Mouse (Mus musculus) heart, postnatal 25 days (tissue): ENCODE results near the gene Ncapd3. TPM values are rescaled to one million over a fixed set of nuclear protein-coding genes. Genes with fewer than 3 reads are reported as not detected.

Source experiments
- DNase-seq: peaks from one replicate; pipeline ENCODE4 v3.0.0; 2022; ENCODE audit warnings: low spot score
- intact Hi-C: fragments of 180-260 bp; cut with DNase I; formaldehyde crosslinking; loops from one replicate; pipeline ENCODE4 v1.15.1; 2025
- total RNA-seq, 2 experiments: library from RNA; stranded (reverse); gene quantifications; 2 replicates each; pipeline ENCODE4 v1.2.3; 2021

Gene Ncapd3
- 10 to 100 TPM; 11.4 to 12.0 TPM for total RNA-seq

GRCm38 (mm10) chr9:27029828-27030762 is at the start of gene Ncapd3, which contains the start of gene Vps26b:
TSS of gene Ncapd3 (plus strand) at chr9:27030175.
TSS of gene Vps26b (minus strand) at chr9:27030065.
- DNase-seq = peak; percentile 94
- intact Hi-C loops = loop anchor here (2.0 kb wide), 1 partner anchor 31 kb away; the partner anchor contains the start of genes Acad8 and Thyn1

- no peak for DNase-seq
- intact Hi-C loops = no loop called here
Measured at GRCm38 (mm10) chr9:26985090-26985613, 44.8 kb upstream of the Ncapd3 start.

DNA sequence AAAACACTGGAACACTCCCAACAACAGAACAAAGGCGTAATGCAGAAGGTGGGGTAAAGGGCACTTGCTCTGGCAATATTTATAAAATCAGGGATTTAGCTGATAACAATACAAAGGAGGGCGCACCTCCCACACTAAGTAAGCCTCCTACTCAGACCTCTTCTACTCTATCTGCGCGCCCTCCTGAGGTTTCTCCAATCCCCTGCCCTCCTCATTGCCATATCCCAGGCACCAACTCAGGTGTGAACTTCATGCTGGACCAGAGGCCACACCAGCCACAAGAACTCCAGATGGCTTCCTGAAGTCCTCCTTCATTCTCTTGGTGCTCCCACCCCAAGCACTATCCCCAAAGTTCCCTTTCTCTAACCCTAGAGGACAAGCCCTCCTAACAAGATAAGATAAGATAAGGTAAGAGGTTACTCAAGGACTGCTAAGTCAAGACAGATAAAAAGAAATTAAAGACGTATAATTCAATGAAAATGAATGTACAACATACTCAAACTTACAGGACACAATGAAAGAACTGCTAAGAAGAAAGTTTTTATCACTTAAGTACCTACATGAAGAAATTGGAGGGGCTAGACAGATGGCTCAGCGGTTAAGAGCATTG is 44.2 kb upstream of the Ncapd3 start:
- DNase-seq = no peak
- intact Hi-C loops = no loop called here

- intact Hi-C loops = no loop called here
- no peak for DNase-seq
Measured at GRCm38 (mm10) chr9:26990181-26990580, 39.8 kb upstream of the Ncapd3 start.

DNA sequence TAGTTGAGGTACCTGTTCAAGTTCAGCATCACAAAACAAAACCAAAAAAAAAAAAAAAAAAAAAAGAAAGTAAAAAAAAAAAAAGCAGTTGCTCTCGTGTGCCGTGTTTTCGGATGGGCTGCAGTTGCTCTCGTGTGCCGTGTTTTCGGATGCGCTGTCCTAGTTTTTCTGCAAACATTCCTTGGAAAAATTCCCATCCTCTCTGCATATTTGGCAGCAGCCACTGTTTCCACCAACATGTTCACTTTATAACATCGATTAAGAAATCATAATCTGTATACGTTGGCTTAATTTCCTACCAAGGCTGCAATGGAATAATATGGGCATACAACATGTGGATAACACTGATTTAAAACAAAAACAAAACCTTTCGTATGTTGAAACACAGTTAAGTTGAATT is 36.9 kb upstream of the Ncapd3 start:
- no peak for DNase-seq
- intact Hi-C loops = no loop called here

DNA sequence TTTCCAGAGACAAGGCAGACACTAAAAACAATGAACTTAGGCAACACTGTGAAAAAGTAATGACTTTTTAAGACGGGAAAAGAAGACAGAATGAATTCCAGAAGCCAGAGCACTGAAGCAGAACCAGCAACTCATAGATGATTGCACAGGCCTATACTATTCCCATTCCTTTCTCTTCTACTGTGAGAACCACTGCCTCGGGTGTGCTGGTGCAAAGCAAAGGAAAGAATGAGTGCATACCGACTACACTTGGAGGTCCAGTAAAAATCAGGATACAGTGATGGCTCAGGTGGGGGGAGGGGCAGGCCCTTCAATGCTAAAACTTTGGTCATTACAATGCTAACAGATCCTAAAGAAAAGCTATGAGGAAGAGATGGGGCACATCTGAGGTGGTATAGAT is 36.1 kb upstream of the Ncapd3 start:
- intact Hi-C loops = no loop called here
- no peak for DNase-seq

DNA sequence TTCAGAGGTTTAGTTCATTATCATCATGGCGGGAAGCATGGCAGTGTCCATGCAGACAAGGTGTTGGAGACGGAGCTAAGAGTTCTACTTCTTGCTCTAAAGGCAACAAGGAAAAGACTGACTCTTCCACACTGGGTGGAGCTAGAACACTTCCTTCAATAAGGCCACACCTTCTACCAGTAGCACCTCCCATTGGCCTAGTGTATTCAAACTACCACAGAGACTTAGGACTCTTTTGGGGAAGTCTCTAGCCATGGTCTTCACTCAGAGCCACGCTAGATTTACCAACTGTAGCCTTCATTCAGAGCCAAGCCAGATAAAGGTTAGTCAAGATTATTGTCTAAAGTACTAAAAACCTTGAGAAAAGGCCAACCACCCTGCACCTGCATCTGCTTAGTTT is 32.9 kb upstream of the Ncapd3 start:
- DNase-seq = no peak
- intact Hi-C loops = no loop called here

- no peak for DNase-seq
- intact Hi-C loops = no loop called here
Measured at GRCm38 (mm10) chr9:26997501-26997900, 32.5 kb upstream of the Ncapd3 start.

DNA sequence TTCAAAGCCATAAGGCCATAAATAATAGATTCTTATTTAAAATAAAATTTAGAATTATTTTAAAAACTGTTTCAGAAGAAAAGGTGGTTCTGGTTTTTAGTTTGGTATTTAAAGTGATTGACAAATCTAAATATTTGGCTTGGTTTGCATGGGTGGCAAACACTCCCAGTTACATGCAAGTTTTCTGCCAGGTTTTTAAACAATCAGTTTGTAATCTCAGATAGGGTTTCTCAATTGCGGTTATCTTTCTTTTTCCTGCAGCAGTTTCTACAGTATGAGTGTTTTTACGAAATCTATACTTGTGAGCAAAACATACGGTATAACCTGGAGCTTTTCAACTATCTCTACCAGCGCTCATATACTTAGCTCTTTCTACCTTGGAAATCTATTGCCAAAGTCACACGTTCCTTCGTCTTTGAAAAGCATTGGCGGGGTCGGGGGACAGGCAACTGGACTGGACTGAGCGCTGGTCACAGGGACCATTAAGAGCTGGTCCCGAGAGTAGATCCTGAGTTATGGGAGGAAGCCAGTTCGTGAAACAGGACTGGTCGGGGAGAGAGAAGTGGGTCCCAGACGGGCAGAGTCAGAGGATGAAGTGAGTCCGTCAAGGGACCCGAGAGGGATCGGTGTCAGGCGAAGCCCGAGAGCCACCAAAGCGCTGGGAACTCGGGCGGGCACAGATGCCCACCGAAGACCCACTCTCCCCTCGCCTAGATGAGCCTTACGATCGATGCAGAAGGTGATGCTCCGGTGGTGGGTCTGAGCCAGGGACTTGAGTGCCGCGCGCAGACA is 31.1 kb upstream of the Ncapd3 start:
- DNase-seq = no peak
- intact Hi-C loops = loop anchor here (2.0 kb wide), 1 partner anchor 30 kb away; no protein-coding TSS in a partner anchor

GRCm38 (mm10) chr9:26999461-27000395 is 30.2 kb upstream of the Ncapd3 start, which contains the start of the genes Acad8 and Thyn1:
TSS of gene Acad8 (minus strand) at chr9:26999566.
TSS of gene Thyn1 (plus strand) at chr9:26999710.
- intact Hi-C loops = loop anchor here (2.0 kb wide), 1 partner anchor 29 kb away; no protein-coding TSS in a partner anchor
- DNase-seq = peak; percentile 92

GRCm38 (mm10) chr9:27005231-27005630 is 24.7 kb upstream of the Ncapd3 start:
- DNase-seq = no peak
- intact Hi-C loops = no loop called here

- intact Hi-C loops = no loop called here
- no peak for DNase-seq
Measured at GRCm38 (mm10) chr9:27005933-27006332, 24.0 kb upstream of the Ncapd3 start.

- intact Hi-C loops = no loop called here
Measured at GRCm38 (mm10) chr9:27006866-27007265, 23.1 kb upstream of the Ncapd3 start.

GRCm38 (mm10) chr9:27009231-27009630 is 20.7 kb upstream of the Ncapd3 start:
- no peak for DNase-seq
- intact Hi-C loops = no loop called here

More at GRCm38 (mm10) chr9:27006866-27007265, 23.1 kb upstream of the Ncapd3 start:
- no peak for DNase-seq

DNA sequence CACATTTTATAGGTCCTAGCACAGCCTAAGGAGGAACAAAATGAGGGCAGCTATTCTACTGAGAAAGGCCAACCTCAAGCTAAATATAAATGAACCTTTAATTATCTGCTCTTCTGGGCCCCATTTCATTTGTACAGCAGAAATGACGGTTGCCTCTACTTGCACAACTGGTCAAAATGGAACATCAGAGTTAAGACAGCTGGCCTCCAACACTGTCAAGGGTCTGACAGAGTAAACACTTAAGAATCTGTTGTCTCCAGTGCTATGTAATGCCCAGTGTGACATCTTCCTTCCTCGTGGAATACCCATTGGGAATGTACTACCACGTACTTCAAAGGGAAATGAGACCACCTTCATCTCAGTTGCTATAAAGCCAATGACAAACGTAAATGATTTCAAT is 18.4 kb upstream of the Ncapd3 start:
- DNase-seq = no peak
- intact Hi-C loops = no loop called here

DNA sequence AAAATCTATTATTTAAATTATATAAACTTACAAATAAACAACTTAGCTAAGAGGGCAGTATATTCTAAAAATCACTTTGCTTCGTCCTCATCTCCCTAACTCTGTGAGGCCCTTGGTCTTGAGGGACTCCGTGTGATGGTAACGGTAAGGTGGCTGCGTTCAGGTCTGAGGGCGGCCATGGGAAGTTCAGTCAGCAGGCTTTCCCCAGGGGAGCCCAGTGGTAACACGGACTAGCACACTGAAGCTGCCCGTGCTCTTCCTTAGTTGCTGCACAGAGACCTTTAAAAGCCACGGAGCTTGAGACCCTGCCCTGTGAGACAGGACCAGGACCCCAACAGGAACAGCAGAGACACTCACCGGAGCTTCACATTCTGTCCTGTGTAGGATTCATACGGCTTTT is 11.0 kb upstream of the Ncapd3 start:
- DNase-seq = no peak
- intact Hi-C loops = no loop called here

- intact Hi-C loops = no loop called here
- no peak for DNase-seq
Measured at GRCm38 (mm10) chr9:27023681-27024080, 6.3 kb upstream of the Ncapd3 start.

DNA sequence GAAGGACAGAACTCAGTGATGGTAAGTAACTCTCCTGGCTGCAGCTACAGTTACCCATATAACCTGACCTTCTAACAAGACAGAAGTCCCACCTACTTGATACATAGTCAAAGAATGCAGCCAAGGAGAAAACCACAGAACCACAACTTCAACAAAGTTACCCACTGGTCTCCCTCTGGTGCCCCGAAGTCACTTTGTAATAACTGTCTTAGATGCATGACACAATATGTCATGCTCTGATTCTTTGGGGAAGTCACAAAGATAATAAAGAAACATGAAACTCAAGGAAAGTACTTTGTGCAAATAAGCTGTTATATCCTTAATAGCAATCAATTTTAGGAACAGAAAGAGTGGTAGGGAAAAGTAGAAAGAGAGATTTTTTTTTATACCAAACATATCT is 3.3 kb upstream of the Ncapd3 start:
- intact Hi-C loops = no loop called here
- DNase-seq = no peak
